In genomic region chr3:137969951-137970350, GRCm38 (mm10) we compare ENCODE assay signal across 8 mouse cellular contexts. TPM values are rescaled to one million over a fixed set of nuclear protein-coding genes. Genes with fewer than 3 reads are reported as not detected.
DNase-seq lines count a peak whose midpoint lies in the region; ATAC-seq and TF ChIP-seq lines count a peak whose summit lies in the region.

No protein-coding gene starts in this region.

- no peaks in the 10 kb centered on the region for H3K27me3 ChIP-seq in G1E (ENCODE audit: insufficient read depth, low read length)
- no peaks in the 10 kb centered on the region for H3K27me3 ChIP-seq in forebrain, embryonic 15.5 days
- H3K27me3 ChIP-seq in liver, embryonic 12.5 days (replicated peaks) = no peaks in the 10 kb centered on the region
- no peaks in the 10 kb centered on the region for H3K27me3 ChIP-seq in stomach, embryonic 15.5 days (replicated peaks)

- 47% methylated on average over 12 of the region's 12 CpGs for WGBS in forebrain, embryonic 15.5 days
- 32% methylated on average over 12 of the region's 12 CpGs for WGBS in liver, embryonic 12.5 days (ENCODE audit: insufficient replicate concordance)
- 45% methylated on average over 12 of the region's 12 CpGs for WGBS in stomach, embryonic 15.5 days

- peak; percentile 29 to 35 for DNase-seq in cerebellum, postnatal 36 days
- no peak for DNase-seq in cerebellum, adult 11 months
- DNase-seq in G1E (ENCODE audit: low spot score) (no peak), MN1 (ENCODE audit: low spot score) (no peak)
- DNase-seq in thymus, postnatal 25 days = no peak

- H3K4me2 ChIP-seq in forebrain, embryonic 15.5 days (replicated peaks) = peak overlapping the region; percentile 20; the same call in 1 of the 2 replicates
- peak overlapping the region; percentile 72 for H3K4me2 ChIP-seq in liver, embryonic 12.5 days
- peak overlapping the region; percentile 33; the same call in 1 of the 2 replicates for H3K4me2 ChIP-seq in stomach, embryonic 15.5 days

- ATAC-seq in G1E (ENCODE audit: extremely low read depth, insufficient number of reproducible peaks, low FRiP score, poor library complexity, severe bottlenecking) = no peak
- no peak for ATAC-seq in forebrain, embryonic 15.5 days (replicated peaks)
- ATAC-seq in liver, embryonic 12.5 days = no peak
- no peak for ATAC-seq in stomach, embryonic 15.5 days (ENCODE audit: insufficient read depth, low FRiP score, low read depth)

- H3K4me3 ChIP-seq in G1E (ENCODE audit: low read depth, low read length) = peak overlapping the region; percentile 62; the same call in 1 of the 2 replicates
- peak overlapping the region; percentile 27 for H3K4me3 ChIP-seq in forebrain, embryonic 15.5 days
- H3K4me3 ChIP-seq in liver, embryonic 12.5 days = peak overlapping the region; percentile 26
- 0 out of 2 replicates have a peak overlapping the region, but pooled peaks have one; percentile 4 for H3K4me3 ChIP-seq in stomach, embryonic 15.5 days (replicated peaks)

- peaks cover 89% of the 10 kb centered on the region for H3K4me1 ChIP-seq in G1E (ENCODE audit: insufficient read depth, low read depth, low read length)
- H3K4me1 ChIP-seq in forebrain, embryonic 15.5 days = peaks cover 5% of the 10 kb centered on the region; the same call in 1 of the 2 replicates
- peaks cover 81% of the 10 kb centered on the region for H3K4me1 ChIP-seq in liver, embryonic 12.5 days
- no peaks in the 10 kb centered on the region for H3K4me1 ChIP-seq in stomach, embryonic 15.5 days

- no peak for TF ChIP-seq CTCF in G1E (IDR thresholded peaks at IDR 0.05; ENCODE audit: low read depth, low read length)

- H3K9me3 ChIP-seq in G1E (replicated peaks) = no peaks in the 10 kb centered on the region
- no peaks in the 10 kb centered on the region for H3K9me3 ChIP-seq in forebrain, embryonic 15.5 days
- H3K9me3 ChIP-seq in liver, embryonic 12.5 days (replicated peaks) = no peaks in the 10 kb centered on the region
- H3K9me3 ChIP-seq in stomach, embryonic 15.5 days = no peaks in the 10 kb centered on the region

- no peak overlapping the region for H3K9ac ChIP-seq in forebrain, embryonic 15.5 days (replicated peaks)
- peak overlapping the region; percentile 56 for H3K9ac ChIP-seq in liver, embryonic 12.5 days
- H3K9ac ChIP-seq in stomach, embryonic 15.5 days = no peak overlapping the region

- peaks cover 81% of the 10 kb centered on the region for H3K36me3 ChIP-seq in G1E (replicated peaks)
- no peaks in the 10 kb centered on the region for H3K36me3 ChIP-seq in forebrain, embryonic 15.5 days
- H3K36me3 ChIP-seq in liver, embryonic 12.5 days = peaks cover 27% of the 10 kb centered on the region
- H3K36me3 ChIP-seq in stomach, embryonic 15.5 days = no peaks in the 10 kb centered on the region

- no peak overlapping the region for H3K27ac ChIP-seq in forebrain, embryonic 15.5 days (replicated peaks)
- H3K27ac ChIP-seq in liver, embryonic 12.5 days = peak overlapping the region; percentile 99
- no peak overlapping the region for H3K27ac ChIP-seq in stomach, embryonic 15.5 days

RNA-seq across cellular contexts. Expression of gene Dapp1, which starts 11.4 kb away (rescaled TPM):
- total RNA-seq in G1E (2014; fragmentation: Nextera tagmentation) (288 and 301 TPM in 2 replicates), G1E (2017) (438 and 441 TPM in 2 replicates)
- polyA plus RNA-seq in G1E (2012) = 14.3 and 37.2 TPM in 2 replicates
- 3.7 and 4.3 TPM in 2 replicates for polyA plus RNA-seq in forebrain, embryonic 15.5 days (2015; fragmentation: Nextera tagmentation; extraction: Ambion mirVana)
- polyA plus RNA-seq in liver, embryonic 12.5 days (2016; fragmentation: Nextera tagmentation; extraction: Ambion mirVana) = 22.0 and 22.7 TPM in 2 replicates
- polyA plus RNA-seq in stomach, embryonic 15.5 days (2015; fragmentation: Nextera tagmentation; extraction: Ambion mirVana) = 14.5 and 17.0 TPM in 2 replicates

RNA-seq across cellular contexts. Expression of gene Lamtor3, which starts 51.6 kb away (rescaled TPM):
- total RNA-seq in G1E (2014; fragmentation: Nextera tagmentation) = 152 and 187 TPM in 2 replicates
- 233 and 234 TPM in 2 replicates for total RNA-seq in G1E (2017)
- polyA plus RNA-seq in G1E (2012) = 27.0 and 38.4 TPM in 2 replicates
- polyA plus RNA-seq in forebrain, embryonic 15.5 days (2015; fragmentation: Nextera tagmentation; extraction: Ambion mirVana) = 136 and 138 TPM in 2 replicates
- polyA plus RNA-seq in liver, embryonic 12.5 days (2016; fragmentation: Nextera tagmentation; extraction: Ambion mirVana) = 72.6 and 77.5 TPM in 2 replicates
- 107 and 111 TPM in 2 replicates for polyA plus RNA-seq in stomach, embryonic 15.5 days (2015; fragmentation: Nextera tagmentation; extraction: Ambion mirVana)

Comparison
In these comparisons a context has a peak if more than half of its experiments do, and no peak if none do; other contexts are left out.
1. DNase-seq: peak in cerebellum, postnatal 36 days (2 of 2); none in cerebellum, adult 11 months (single experiment), G1E (single experiment), thymus, postnatal 25 days (single experiment) and MN1 (single experiment).
2. H3K4me3 ChIP-seq: peak in every context shown above with its lines; median percentile 62 in G1E; 27 in forebrain, embryonic 15.5 days; 26 in liver, embryonic 12.5 days; 4 in stomach, embryonic 15.5 days.
3. H3K4me2 ChIP-seq: peak in every context shown above with its lines; median percentile 72 in liver, embryonic 12.5 days; 33 in stomach, embryonic 15.5 days; 20 in forebrain, embryonic 15.5 days.